Mouse (Mus musculus): Measurements from ENCODE around the gene Acsbg2.

DNA sequence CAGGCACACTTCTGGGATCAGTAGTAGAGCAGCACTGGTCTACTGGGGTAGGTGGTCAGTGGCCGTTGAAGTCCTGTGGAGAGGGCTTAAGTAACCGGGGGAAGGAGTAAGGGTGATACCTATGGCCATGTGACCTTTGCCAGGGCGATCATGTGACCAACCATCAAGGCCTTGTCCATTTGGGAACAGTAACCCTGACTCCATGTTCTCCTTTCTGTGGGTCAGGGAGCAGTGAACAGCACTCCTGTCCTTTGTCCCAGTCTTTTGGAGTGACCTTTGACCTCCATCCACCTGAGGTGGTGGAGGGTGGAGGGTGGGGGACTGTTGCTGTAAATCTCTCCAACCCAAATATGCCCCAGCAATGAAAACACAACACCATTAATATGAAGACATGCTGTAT, 2.2 kb upstream of the Acsbg2 start:
- no peak for TF ChIP-seq POLR2A (IDR thresholded peaks at IDR 0.05; ENCODE audit: insufficient read depth, low read depth, low read length)
- TF ChIP-seq EP300 (IDR thresholded peaks at IDR 0.05; ENCODE audit: insufficient read depth, low read depth, low read length) = no peak
- no peak for TF ChIP-seq CTCF (IDR thresholded peaks at IDR 0.05)

All from heart, adult 2 months (tissue).